Mouse (Mus musculus): ENCODE results near the gene Nmd3.

The Nmd3 gene

GRCm38 (mm10) chr3:69763630-69764565 is 42.1 kb downstream of the Nmd3 start:
- no peak for DNase-seq

GRCm38 (mm10) chr3:69765206-69765605 is 43.4 kb downstream of the Nmd3 start:
- no peak for DNase-seq

GRCm38 (mm10) chr3:69769150-69769549 is 47.4 kb downstream of the Nmd3 start:
- DNase-seq = no peak

GRCm38 (mm10) chr3:69773356-69773755 is 51.6 kb downstream of the Nmd3 start:
- no peak for DNase-seq

- DNase-seq = no peak
These were observed 57.5 kb downstream of the Nmd3 start for GRCm38 (mm10) chr3:69779246-69779796.

- no peak for DNase-seq
These were observed 71.1 kb downstream of the Nmd3 start for GRCm38 (mm10) chr3:69792823-69793417.

GRCm38 (mm10) chr3:69797533-69797932 is 75.7 kb downstream of the Nmd3 start:
- DNase-seq = peak; percentile 80

- no peak for DNase-seq
These were observed 76.2 kb downstream of the Nmd3 start for GRCm38 (mm10) chr3:69797969-69798368.

GRCm38 (mm10) chr3:69799096-69799495 is 77.3 kb downstream of the Nmd3 start:
- no peak for DNase-seq

GRCm38 (mm10) chr3:69800829-69801384 is 79.1 kb downstream of the Nmd3 start:
- no peak for DNase-seq

GRCm38 (mm10) chr3:69803137-69803536 is 81.4 kb downstream of the Nmd3 start:
- DNase-seq = no peak

Measured in cerebellum, adult 8-10 months (tissue).